Mouse (Mus musculus): ENCODE results near the gene Ccnc. TPM values are rescaled to one million over a fixed set of nuclear protein-coding genes. Genes with fewer than 3 reads are reported as not detected.

Gene Ccnc
- polyA plus RNA-seq, 1 experiment from 2014 or later, result 38.8 TPM

DNA sequence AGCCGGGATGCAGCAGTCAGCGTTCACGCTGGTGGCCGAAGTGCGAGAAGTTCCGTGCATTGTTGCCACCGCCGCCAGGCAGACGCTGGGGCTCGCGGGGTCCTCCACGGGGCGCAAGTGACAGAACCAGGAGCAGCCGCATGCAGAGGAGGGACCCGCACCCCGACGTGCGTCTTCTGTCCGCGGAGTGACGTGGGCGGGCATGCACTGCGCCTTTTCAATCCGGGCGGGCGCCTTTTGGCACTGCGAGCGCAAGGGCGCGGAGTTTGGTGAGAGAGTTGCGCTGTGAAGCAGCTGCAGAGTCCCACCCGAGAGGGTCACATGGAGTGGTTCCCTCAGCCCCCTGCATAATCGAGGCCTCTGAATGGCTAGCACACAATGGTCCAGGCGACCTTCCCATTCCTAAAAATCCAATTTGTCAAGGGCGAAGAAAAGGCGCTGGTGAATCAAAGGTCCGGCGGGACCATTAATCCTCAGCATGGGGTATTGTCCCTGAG is 41.9 kb upstream of the Ccnc start, which contains the start of gene Prdm13:
Gene Prdm13, minus strand, starts transcription at position 369 of the 497 bp plus-strand sequence.
- no peaks in the 10 kb centered on the region for H3K4me1 ChIP-seq (replicated peaks; ENCODE audit: control insufficient read depth, insufficient read depth, low read length)
- H3K9ac ChIP-seq (ENCODE audit: low read depth, low read length), result no peak within 1 kb of the TSS
- WGBS, result 2% methylated on average over 38 of the region's 38 CpGs
- no peaks in the 10 kb centered on the region for H3K36me3 ChIP-seq (ENCODE audit: control insufficient read depth, insufficient read depth, low read length)
- ATAC-seq (replicated peaks; ENCODE audit: low FRiP score) (no peak), DNase-seq (ENCODE audit: low spot score) (no peak)
- H3K4me2 ChIP-seq, result no peak within 1 kb of the TSS
- peaks cover 100% of the 10 kb centered on the region for H3K27me3 ChIP-seq (replicated peaks; ENCODE audit: control insufficient read depth, insufficient read depth, low read length)
- no peak within 1 kb of the TSS for H3K27ac ChIP-seq (ENCODE audit: low read depth, low read length)
- H3K9me3 ChIP-seq (ENCODE audit: control insufficient read depth, low read length), result no peaks in the 10 kb centered on the region
- H3K4me3 ChIP-seq (ENCODE audit: low read depth, low read length), result no peak within 1 kb of the TSS

GRCm38 (mm10) chr4:21686416-21686815 is 41.1 kb upstream of the Ccnc start:
- no peak overlapping the region for H3K9ac ChIP-seq (ENCODE audit: low read depth, low read length)
- no peak for DNase-seq (ENCODE audit: low spot score)
- H3K36me3 ChIP-seq (ENCODE audit: control insufficient read depth, insufficient read depth, low read length), result no peaks in the 10 kb centered on the region
- no peak overlapping the region for H3K27ac ChIP-seq (ENCODE audit: low read depth, low read length)
- no peaks in the 10 kb centered on the region for H3K4me1 ChIP-seq (replicated peaks; ENCODE audit: control insufficient read depth, insufficient read depth, low read length)
- WGBS, result 4% methylated on average over 11 of the region's 11 CpGs
- no peak overlapping the region for H3K4me2 ChIP-seq
- no peak overlapping the region for H3K4me3 ChIP-seq (ENCODE audit: low read depth, low read length)
- ATAC-seq (replicated peaks; ENCODE audit: low FRiP score), result no peak
- H3K9me3 ChIP-seq (ENCODE audit: control insufficient read depth, low read length), result no peaks in the 10 kb centered on the region
- peaks cover 99% of the 10 kb centered on the region for H3K27me3 ChIP-seq (replicated peaks; ENCODE audit: control insufficient read depth, insufficient read depth, low read length)

- Histone ChIP-seq H3K27me3 (replicated peaks; ENCODE audit: control insufficient read depth, insufficient read depth, low read length) (peaks cover 99% of the 10 kb centered on the region), H3K4me2 (no peak overlapping the region), H3K4me1 (replicated peaks; ENCODE audit: control insufficient read depth, insufficient read depth, low read length) (no peaks in the 10 kb centered on the region), H3K36me3 (ENCODE audit: control insufficient read depth, insufficient read depth, low read length) (no peaks in the 10 kb centered on the region), H3K9ac (ENCODE audit: low read depth, low read length) (no peak overlapping the region), H3K4me3 (ENCODE audit: low read depth, low read length) (no peak overlapping the region), H3K9me3 (ENCODE audit: control insufficient read depth, low read length) (no peaks in the 10 kb centered on the region), H3K27ac (ENCODE audit: low read depth, low read length) (no peak overlapping the region)
- ATAC-seq (replicated peaks; ENCODE audit: low FRiP score) (no peak), DNase-seq (ENCODE audit: low spot score) (no peak)
- WGBS, result under 1% methylated on average over 5 of the region's 5 CpGs
These were observed 40.6 kb upstream of the Ccnc start for GRCm38 (mm10) chr4:21686934-21687333.

DNA sequence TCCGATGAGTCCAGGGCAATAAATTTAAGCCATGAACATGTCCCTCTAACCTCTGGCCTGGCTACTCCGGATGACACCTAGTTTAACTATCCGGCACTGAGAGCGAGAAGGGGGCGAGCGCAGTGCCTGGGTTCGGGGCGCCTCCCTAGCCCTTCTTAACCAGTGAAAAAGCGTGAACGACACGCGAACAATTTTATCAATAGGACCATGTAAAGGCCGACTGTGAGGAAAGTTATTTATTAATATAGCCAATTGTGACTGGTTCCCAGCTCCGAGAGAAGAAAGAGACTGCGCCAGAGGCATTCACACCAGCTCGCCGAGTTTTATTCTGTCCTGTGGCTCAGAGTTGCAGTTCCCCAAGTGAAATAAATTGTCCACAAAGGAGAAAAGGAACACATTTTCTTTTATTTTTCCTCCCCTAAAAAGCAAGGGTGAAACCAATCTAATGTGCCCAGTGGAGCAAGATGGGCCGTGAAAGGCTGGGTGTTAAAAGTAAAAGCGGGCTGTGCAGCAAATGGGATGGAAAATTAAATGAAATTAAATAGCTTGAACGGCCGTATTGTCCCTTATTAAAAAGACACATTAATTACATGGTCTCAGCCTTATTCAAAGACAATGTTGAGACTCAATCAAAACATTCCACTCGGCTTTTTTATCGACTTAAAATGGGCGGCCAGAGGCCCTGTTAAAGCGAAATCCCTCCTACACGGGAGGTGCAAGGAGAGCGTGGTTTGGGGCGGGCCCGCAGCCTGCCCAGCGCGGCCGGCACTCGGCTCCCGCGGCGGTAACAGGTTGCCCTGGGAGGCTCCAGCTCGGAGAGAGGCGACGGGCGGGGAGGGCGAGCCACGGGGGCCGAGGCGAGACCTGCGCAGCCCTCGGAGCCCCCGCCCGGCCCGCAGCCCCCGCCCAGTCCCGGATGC is 39.5 kb upstream of the Ccnc start:
- Histone ChIP-seq H3K4me3 (ENCODE audit: low read depth, low read length) (peak overlapping the region; percentile 49), H3K4me2 (peak overlapping the region; percentile 73), H3K9ac (ENCODE audit: low read depth, low read length) (no peak overlapping the region), H3K27ac (ENCODE audit: low read depth, low read length) (no peak overlapping the region), H3K9me3 (ENCODE audit: control insufficient read depth, low read length) (no peaks in the 10 kb centered on the region), H3K4me1 (replicated peaks; ENCODE audit: control insufficient read depth, insufficient read depth, low read length) (no peaks in the 10 kb centered on the region), H3K27me3 (replicated peaks; ENCODE audit: control insufficient read depth, insufficient read depth, low read length) (peaks cover 98% of the 10 kb centered on the region), H3K36me3 (ENCODE audit: control insufficient read depth, insufficient read depth, low read length) (no peaks in the 10 kb centered on the region)
- 4% methylated on average over 51 of the region's 51 CpGs for WGBS
- DNase-seq (ENCODE audit: low spot score) (peak; percentile 43), ATAC-seq (replicated peaks; ENCODE audit: low FRiP score) (peak; percentile 53; the same call in 1 of the 2 replicates)

- Histone ChIP-seq H3K4me3 (ENCODE audit: low read depth, low read length) (peak overlapping the region; percentile 49), H3K36me3 (ENCODE audit: control insufficient read depth, insufficient read depth, low read length) (no peaks in the 10 kb centered on the region), H3K4me1 (replicated peaks; ENCODE audit: control insufficient read depth, insufficient read depth, low read length) (no peaks in the 10 kb centered on the region), H3K4me2 (peak overlapping the region; percentile 73), H3K9ac (ENCODE audit: low read depth, low read length) (no peak overlapping the region), H3K9me3 (ENCODE audit: control insufficient read depth, low read length) (no peaks in the 10 kb centered on the region), H3K27me3 (replicated peaks; ENCODE audit: control insufficient read depth, insufficient read depth, low read length) (peaks cover 91% of the 10 kb centered on the region), H3K27ac (ENCODE audit: low read depth, low read length) (no peak overlapping the region)
- WGBS, result under 1% methylated on average over 56 of the region's 64 CpGs
- ATAC-seq (replicated peaks; ENCODE audit: low FRiP score), result peak; percentile 53; the same call in 1 of the 2 replicates
- DNase-seq (ENCODE audit: low spot score), result peak; percentile 49
These were observed 38.7 kb upstream of the Ccnc start for GRCm38 (mm10) chr4:21688703-21689200.

DNA sequence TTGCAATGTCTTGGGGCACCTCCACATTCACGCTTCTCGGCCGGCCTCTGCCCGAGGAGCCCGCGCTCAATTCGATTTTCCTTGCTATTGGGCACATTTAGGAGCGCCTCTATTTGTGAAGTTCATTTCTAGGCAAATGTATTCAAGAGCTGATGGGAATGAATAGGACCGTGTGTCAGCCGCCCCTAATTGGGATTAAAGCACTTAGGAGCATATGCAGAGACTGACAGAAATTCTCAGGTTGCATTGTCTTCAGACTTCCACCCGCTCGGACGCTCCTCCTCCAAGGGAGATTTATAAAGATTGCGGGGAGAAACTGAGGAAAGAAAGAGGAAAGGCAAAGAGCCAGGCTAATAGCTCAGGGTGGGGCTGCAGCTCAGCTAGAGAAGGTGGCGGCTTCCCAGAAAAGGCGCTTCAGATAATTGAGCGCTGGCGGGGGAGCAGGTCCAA is 38.0 kb upstream of the Ccnc start:
- H3K9ac ChIP-seq (ENCODE audit: low read depth, low read length), result no peak overlapping the region
- peaks cover 84% of the 10 kb centered on the region for H3K27me3 ChIP-seq (replicated peaks; ENCODE audit: control insufficient read depth, insufficient read depth, low read length)
- no peak overlapping the region for H3K4me2 ChIP-seq
- no peaks in the 10 kb centered on the region for H3K36me3 ChIP-seq (ENCODE audit: control insufficient read depth, insufficient read depth, low read length)
- no peaks in the 10 kb centered on the region for H3K9me3 ChIP-seq (ENCODE audit: control insufficient read depth, low read length)
- no peak overlapping the region for H3K4me3 ChIP-seq (ENCODE audit: low read depth, low read length)
- no peak overlapping the region for H3K27ac ChIP-seq (ENCODE audit: low read depth, low read length)
- ATAC-seq (replicated peaks; ENCODE audit: low FRiP score), result no peak
- WGBS, result 2% methylated on average over 18 of the region's 18 CpGs
- no peaks in the 10 kb centered on the region for H3K4me1 ChIP-seq (replicated peaks; ENCODE audit: control insufficient read depth, insufficient read depth, low read length)
- DNase-seq (ENCODE audit: low spot score), result no peak

DNA sequence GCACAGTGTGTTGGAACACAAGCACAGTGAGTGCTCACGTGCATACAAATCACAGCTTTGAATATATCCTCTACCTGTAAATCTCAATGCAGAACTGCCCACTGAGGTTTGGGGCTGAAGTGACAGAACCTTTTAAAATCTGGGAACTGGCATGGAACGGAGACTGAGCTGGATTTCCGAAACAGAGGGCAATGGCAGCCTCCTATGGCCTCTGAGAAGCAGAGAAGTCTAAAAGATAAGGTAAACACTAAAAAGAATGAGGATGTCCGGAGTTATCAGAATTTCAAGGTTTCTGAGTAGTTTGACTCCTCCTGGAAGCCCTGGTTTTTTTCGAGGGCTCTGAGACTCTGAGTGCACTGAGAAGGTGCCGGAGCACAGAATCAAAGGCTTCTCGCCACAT is 37.3 kb upstream of the Ccnc start:
- Histone ChIP-seq H3K36me3 (ENCODE audit: control insufficient read depth, insufficient read depth, low read length) (no peaks in the 10 kb centered on the region), H3K27me3 (replicated peaks; ENCODE audit: control insufficient read depth, insufficient read depth, low read length) (peaks cover 76% of the 10 kb centered on the region), H3K9me3 (ENCODE audit: control insufficient read depth, low read length) (no peaks in the 10 kb centered on the region), H3K27ac (ENCODE audit: low read depth, low read length) (no peak overlapping the region), H3K9ac (ENCODE audit: low read depth, low read length) (no peak overlapping the region), H3K4me2 (no peak overlapping the region), H3K4me1 (replicated peaks; ENCODE audit: control insufficient read depth, insufficient read depth, low read length) (no peaks in the 10 kb centered on the region), H3K4me3 (ENCODE audit: low read depth, low read length) (no peak overlapping the region)
- ATAC-seq (replicated peaks; ENCODE audit: low FRiP score) (no peak), DNase-seq (ENCODE audit: low spot score) (no peak)
- WGBS, result 16% methylated on average over 7 of the region's 7 CpGs

- Histone ChIP-seq H3K27ac (ENCODE audit: low read depth, low read length) (no peak overlapping the region), H3K36me3 (ENCODE audit: control insufficient read depth, insufficient read depth, low read length) (no peaks in the 10 kb centered on the region), H3K27me3 (replicated peaks; ENCODE audit: control insufficient read depth, insufficient read depth, low read length) (peaks cover 21% of the 10 kb centered on the region), H3K4me3 (ENCODE audit: low read depth, low read length) (no peak overlapping the region), H3K4me2 (no peak overlapping the region), H3K4me1 (replicated peaks; ENCODE audit: control insufficient read depth, insufficient read depth, low read length) (no peaks in the 10 kb centered on the region), H3K9me3 (ENCODE audit: control insufficient read depth, low read length) (no peaks in the 10 kb centered on the region), H3K9ac (ENCODE audit: low read depth, low read length) (no peak overlapping the region)
- ATAC-seq (replicated peaks; ENCODE audit: low FRiP score) (no peak), DNase-seq (ENCODE audit: low spot score) (peak; percentile 43)
- 26% methylated on average over 7 of the region's 7 CpGs for WGBS
These were observed 31.8 kb upstream of the Ccnc start for GRCm38 (mm10) chr4:21695638-21696254.

Data from liver, embryonic 11.5 days (tissue).